Mouse (Mus musculus): ENCODE results near the gene Tmem183a. TPM values are rescaled to one million over a fixed set of nuclear protein-coding genes. Genes with fewer than 3 reads are reported as not detected.

The Tmem183a gene
- total and polyA plus RNA-seq, 2 experiments from 2014 or later, result 125 to 286 TPM

- H3K9me3 ChIP-seq (ENCODE audit: low read length), result no peaks in the 10 kb centered on the region
- H3K4me1 ChIP-seq (ENCODE audit: insufficient read depth, low read length), result no peaks in the 10 kb centered on the region
- H3K27ac ChIP-seq (ENCODE audit: low read depth, low read length), result no peak overlapping the region
- no peak overlapping the region for H3K4me3 ChIP-seq (ENCODE audit: low read depth, low read length)
- WGBS, result 56% methylated on average over 14 of the region's 14 CpGs
- no peak overlapping the region for H3K9ac ChIP-seq (replicated peaks; ENCODE audit: low read length, poor library complexity, severe bottlenecking)
- no peak for TF ChIP-seq CTCF (IDR thresholded peaks at IDR 0.05)
- no peaks in the 10 kb centered on the region for H3K27me3 ChIP-seq (ENCODE audit: insufficient read depth, low read length)
- peaks cover 45% of the 10 kb centered on the region for H3K36me3 ChIP-seq (ENCODE audit: insufficient read depth, low read length)
- no peak overlapping the region for H3K4me2 ChIP-seq (ENCODE audit: low read depth, low read length, poor library complexity, severe bottlenecking)
- DNase-seq (ENCODE audit: low spot score) (no peak), ATAC-seq (ENCODE audit: low FRiP score) (no peak)
These were observed 41.0 kb downstream of the Tmem183a start for GRCm38 (mm10) chr1:134320691-134321301.

GRCm38 (mm10) chr1:134318261-134318660 is 43.5 kb downstream of the Tmem183a start:
- no peak for DNase-seq (ENCODE audit: low spot score)
- Histone ChIP-seq H3K27me3 (ENCODE audit: insufficient read depth, low read length) (no peaks in the 10 kb centered on the region), H3K9ac (replicated peaks; ENCODE audit: low read length, poor library complexity, severe bottlenecking) (no peak overlapping the region), H3K36me3 (ENCODE audit: insufficient read depth, low read length) (peaks cover 43% of the 10 kb centered on the region), H3K9me3 (ENCODE audit: low read length) (no peaks in the 10 kb centered on the region), H3K4me1 (ENCODE audit: insufficient read depth, low read length) (no peaks in the 10 kb centered on the region), H3K4me2 (ENCODE audit: low read depth, low read length, poor library complexity, severe bottlenecking) (no peak overlapping the region), H3K27ac (ENCODE audit: low read depth, low read length) (no peak overlapping the region), H3K4me3 (ENCODE audit: low read depth, low read length) (no peak overlapping the region)
- WGBS, result 74% methylated on average over 5 of the region's 5 CpGs
- no peak for ATAC-seq (ENCODE audit: low FRiP score)
- TF ChIP-seq CTCF (IDR thresholded peaks at IDR 0.05), result no peak

GRCm38 (mm10) chr1:134316361-134316760 is 45.4 kb downstream of the Tmem183a start:
- DNase-seq (ENCODE audit: low spot score), result no peak
- no peak for ATAC-seq (ENCODE audit: low FRiP score)
- H3K36me3 ChIP-seq (ENCODE audit: insufficient read depth, low read length), result peaks cover 49% of the 10 kb centered on the region

GRCm38 (mm10) chr1:134315181-134315580 is 46.6 kb downstream of the Tmem183a start:
- no peak for TF ChIP-seq CTCF (IDR thresholded peaks at IDR 0.05)
- DNase-seq (ENCODE audit: low spot score), result no peak
- H3K27me3 ChIP-seq (ENCODE audit: insufficient read depth, low read length), result no peaks in the 10 kb centered on the region
- WGBS, result 83% methylated on average over 5 of the region's 5 CpGs
- no peak overlapping the region for H3K9ac ChIP-seq (replicated peaks; ENCODE audit: low read length, poor library complexity, severe bottlenecking)
- no peak overlapping the region for H3K4me3 ChIP-seq (ENCODE audit: low read depth, low read length)
- no peaks in the 10 kb centered on the region for H3K4me1 ChIP-seq (ENCODE audit: insufficient read depth, low read length)
- H3K4me2 ChIP-seq (ENCODE audit: low read depth, low read length, poor library complexity, severe bottlenecking), result no peak overlapping the region
- no peaks in the 10 kb centered on the region for H3K9me3 ChIP-seq (ENCODE audit: low read length)
- H3K36me3 ChIP-seq (ENCODE audit: insufficient read depth, low read length), result peaks cover 48% of the 10 kb centered on the region
- no peak for ATAC-seq (ENCODE audit: low FRiP score)
- H3K27ac ChIP-seq (ENCODE audit: low read depth, low read length), result no peak overlapping the region

More at GRCm38 (mm10) chr1:134316361-134316760, 45.4 kb downstream of the Tmem183a start:
- Histone ChIP-seq H3K9ac (replicated peaks; ENCODE audit: low read length, poor library complexity, severe bottlenecking) (no peak overlapping the region), H3K27ac (ENCODE audit: low read depth, low read length) (no peak overlapping the region), H3K4me1 (ENCODE audit: insufficient read depth, low read length) (no peaks in the 10 kb centered on the region), H3K4me2 (ENCODE audit: low read depth, low read length, poor library complexity, severe bottlenecking) (no peak overlapping the region), H3K27me3 (ENCODE audit: insufficient read depth, low read length) (no peaks in the 10 kb centered on the region), H3K9me3 (ENCODE audit: low read length) (no peaks in the 10 kb centered on the region), H3K4me3 (ENCODE audit: low read depth, low read length) (no peak overlapping the region)
- no peak for TF ChIP-seq CTCF (IDR thresholded peaks at IDR 0.05)
- 89% methylated on average over 9 of the region's 9 CpGs for WGBS

- Histone ChIP-seq H3K27ac (ENCODE audit: low read depth, low read length) (no peak overlapping the region), H3K4me1 (ENCODE audit: insufficient read depth, low read length) (no peaks in the 10 kb centered on the region), H3K9ac (replicated peaks; ENCODE audit: low read length, poor library complexity, severe bottlenecking) (no peak overlapping the region), H3K4me2 (ENCODE audit: low read depth, low read length, poor library complexity, severe bottlenecking) (no peak overlapping the region), H3K9me3 (ENCODE audit: low read length) (no peaks in the 10 kb centered on the region), H3K36me3 (ENCODE audit: insufficient read depth, low read length) (peaks cover 35% of the 10 kb centered on the region), H3K4me3 (ENCODE audit: low read depth, low read length) (no peak overlapping the region), H3K27me3 (ENCODE audit: insufficient read depth, low read length) (no peaks in the 10 kb centered on the region)
- no peak for ATAC-seq (ENCODE audit: low FRiP score)
- TF ChIP-seq CTCF (IDR thresholded peaks at IDR 0.05), result no peak
- DNase-seq (ENCODE audit: low spot score), result no peak
- 90% methylated on average over 7 of the region's 7 CpGs for WGBS
These were observed 50.0 kb downstream of the Tmem183a start for GRCm38 (mm10) chr1:134311760-134312159.

- DNase-seq (ENCODE audit: low spot score) (no peak), ATAC-seq (ENCODE audit: low FRiP score) (no peak)
- 98% methylated on average over 3 of the region's 3 CpGs for WGBS
- no peaks in the 10 kb centered on the region for H3K4me1 ChIP-seq (ENCODE audit: insufficient read depth, low read length)
- no peak overlapping the region for H3K4me2 ChIP-seq (ENCODE audit: low read depth, low read length, poor library complexity, severe bottlenecking)
- H3K27me3 ChIP-seq (ENCODE audit: insufficient read depth, low read length), result no peaks in the 10 kb centered on the region
- TF ChIP-seq CTCF (IDR thresholded peaks at IDR 0.05), result no peak
- no peak overlapping the region for H3K9ac ChIP-seq (replicated peaks; ENCODE audit: low read length, poor library complexity, severe bottlenecking)
- no peaks in the 10 kb centered on the region for H3K9me3 ChIP-seq (ENCODE audit: low read length)
- no peak overlapping the region for H3K27ac ChIP-seq (ENCODE audit: low read depth, low read length)
- H3K4me3 ChIP-seq (ENCODE audit: low read depth, low read length), result no peak overlapping the region
- H3K36me3 ChIP-seq (ENCODE audit: insufficient read depth, low read length), result peaks cover 26% of the 10 kb centered on the region
These were observed 51.0 kb downstream of the Tmem183a start for GRCm38 (mm10) chr1:134310729-134311128.
